8 mouse cellular contexts compared by ENCODE assay signal in the genomic region with DNA sequence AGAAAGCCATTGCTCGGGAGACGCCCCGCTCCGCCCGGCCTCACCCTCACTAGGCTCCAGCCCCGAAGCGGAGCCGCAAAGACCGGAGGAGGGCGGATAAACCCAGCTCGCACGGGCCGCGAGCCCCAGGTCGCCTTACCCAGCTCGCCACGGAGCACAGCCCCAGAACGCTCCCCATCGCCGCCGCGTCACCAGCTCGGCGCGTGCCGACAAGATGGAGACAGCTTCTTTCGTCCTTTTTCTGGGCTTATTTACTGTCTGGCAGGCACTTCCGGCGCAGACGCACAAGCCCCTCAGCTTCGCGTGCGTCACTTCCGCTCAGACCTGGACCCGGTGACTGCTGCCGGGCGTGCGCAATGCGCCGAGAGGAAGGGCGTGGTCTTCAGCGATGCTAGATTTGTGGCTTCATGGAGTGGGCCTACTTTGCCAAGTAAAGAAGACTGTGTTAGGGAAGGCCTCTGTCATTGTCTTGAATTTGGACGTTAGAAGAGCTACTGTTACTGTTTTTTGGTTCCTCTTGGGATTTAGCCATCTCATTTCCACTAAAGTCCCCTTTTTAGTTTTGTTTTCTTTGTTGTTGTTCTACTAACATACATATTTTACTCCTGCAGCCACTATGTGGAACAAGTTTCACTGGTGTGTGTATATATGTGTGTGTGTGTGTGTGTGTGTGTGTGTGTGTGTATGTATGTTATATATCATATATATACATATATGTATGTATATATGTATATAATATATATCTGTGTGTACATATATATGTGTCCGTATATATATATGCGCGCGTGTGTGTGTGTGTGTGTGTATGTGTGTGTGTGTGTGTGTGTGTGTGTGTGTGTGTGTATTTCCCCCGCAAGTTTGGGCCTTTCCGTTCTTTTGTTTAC. TPM values are rescaled to one million over a fixed set of nuclear protein-coding genes. Genes with fewer than 3 reads are reported as not detected.
A peak's percentile ranks its signal among the peaks of the same experiment; 100 is the strongest.
DNase-seq lines count a peak whose midpoint lies in the region; ATAC-seq and TF ChIP-seq lines count a peak whose summit lies in the region.

A gene (minus strand): TSS at position 313 of the 884 bp plus-strand sequence.

- H3K36me3 ChIP-seq in embryonic facial prominence, embryonic 13.5 days, result peaks cover 2% of the 10 kb centered on the region; the same call in 1 of the 2 replicates
- no peaks in the 10 kb centered on the region; the same call in 1 of the 2 replicates for H3K36me3 ChIP-seq in kidney, adult 2 months (ENCODE audit: control insufficient read depth, insufficient read depth, low read length)
- H3K36me3 ChIP-seq in limb, embryonic 12.5 days, result no peaks in the 10 kb centered on the region; the same call in 1 of the 2 replicates
- no peaks in the 10 kb centered on the region for H3K36me3 ChIP-seq in midbrain, embryonic 15.5 days (replicated peaks)
- peaks cover 1% of the 10 kb centered on the region; the same call in 1 of the 2 replicates for H3K36me3 ChIP-seq in spleen, adult 2 months (ENCODE audit: control insufficient read depth, insufficient read depth, low read length)

- ATAC-seq in embryonic facial prominence, embryonic 13.5 days (ENCODE audit: insufficient number of reproducible peaks, insufficient read depth, low FRiP score, low TSS enrichment, low read depth), result peak; percentile 98
- peak; percentile 98 for ATAC-seq in limb, embryonic 12.5 days (ENCODE audit: insufficient number of reproducible peaks, insufficient read depth, low FRiP score, low TSS enrichment, low read depth)
- ATAC-seq in midbrain, embryonic 15.5 days (replicated peaks), result peak; percentile 100

- WGBS in embryonic facial prominence, embryonic 13.5 days, result 12% methylated on average over 49 of the region's 49 CpGs
- 13% methylated on average over 49 of the region's 49 CpGs for WGBS in kidney, adult 2 months
- 12% methylated on average over 49 of the region's 49 CpGs for WGBS in limb, embryonic 12.5 days
- WGBS in midbrain, embryonic 15.5 days, result 12% methylated on average over 49 of the region's 49 CpGs
- WGBS in spleen, adult 2 months, result 12% methylated on average over 49 of the region's 49 CpGs

- 0 out of 2 replicates have a peak, but pooled peaks cover 4% of the 10 kb centered on the region for H3K27me3 ChIP-seq in embryonic facial prominence, embryonic 13.5 days
- H3K27me3 ChIP-seq in kidney, adult 2 months (replicated peaks; ENCODE audit: control insufficient read depth, insufficient read depth, low read length), result no peaks in the 10 kb centered on the region
- no peaks in the 10 kb centered on the region for H3K27me3 ChIP-seq in limb, embryonic 12.5 days
- no peaks in the 10 kb centered on the region for H3K27me3 ChIP-seq in midbrain, embryonic 15.5 days (replicated peaks)
- H3K27me3 ChIP-seq in spleen, adult 2 months (ENCODE audit: control insufficient read depth, insufficient read depth, low read length), result 0 out of 2 replicates have a peak, but pooled peaks cover 1% of the 10 kb centered on the region

- peak within 1 kb of the TSS; percentile 95 for H3K27ac ChIP-seq in embryonic facial prominence, embryonic 13.5 days
- H3K27ac ChIP-seq in kidney, adult 2 months (ENCODE audit: insufficient read depth, low read depth, low read length), result peak within 1 kb of the TSS; percentile 85
- peak within 1 kb of the TSS; percentile 93 for H3K27ac ChIP-seq in limb, embryonic 12.5 days
- peak within 1 kb of the TSS; percentile 98 for H3K27ac ChIP-seq in midbrain, embryonic 15.5 days
- H3K27ac ChIP-seq in spleen, adult 2 months (ENCODE audit: insufficient read depth, low read length), result peak within 1 kb of the TSS; percentile 97

- peak; percentile 95 for DNase-seq in 3134 (ENCODE audit: extremely low read depth, insufficient read length, low spot score)
- DNase-seq in adrenal gland, postnatal 36 days, result peak; percentile 94 to 95
- peak; percentile 95 to 97 for DNase-seq in heart, adult 18-20 months
- DNase-seq in kidney, adult 2 months, result peak; percentile 96
- peak; percentile 12 to 92 for DNase-seq in spleen, adult 2 months (ENCODE audit: low read depth in 1 of 2, low spot score in 2 of 2)

- TF ChIP-seq POLR2A in kidney, adult 2 months (IDR thresholded peaks at IDR 0.05; ENCODE audit: low read depth, low read length), result peak; percentile 92
- peak; percentile 89 for TF ChIP-seq POLR2A in spleen, adult 2 months (IDR thresholded peaks at IDR 0.05; ENCODE audit: low read depth, low read length)

- no peaks in the 10 kb centered on the region for H3K9me3 ChIP-seq in embryonic facial prominence, embryonic 13.5 days
- no peaks in the 10 kb centered on the region for H3K9me3 ChIP-seq in limb, embryonic 12.5 days
- no peaks in the 10 kb centered on the region for H3K9me3 ChIP-seq in midbrain, embryonic 15.5 days

- H3K9ac ChIP-seq in embryonic facial prominence, embryonic 13.5 days, result peak within 1 kb of the TSS; percentile 92
- H3K9ac ChIP-seq in limb, embryonic 12.5 days (replicated peaks), result peak within 1 kb of the TSS; percentile 92
- H3K9ac ChIP-seq in midbrain, embryonic 15.5 days, result peak within 1 kb of the TSS; percentile 97

- peaks cover 17% of the 10 kb centered on the region for H3K4me1 ChIP-seq in embryonic facial prominence, embryonic 13.5 days
- peaks cover 6% of the 10 kb centered on the region for H3K4me1 ChIP-seq in kidney, adult 2 months (ENCODE audit: control insufficient read depth, insufficient read depth, low read length)
- H3K4me1 ChIP-seq in limb, embryonic 12.5 days (replicated peaks), result peaks cover 16% of the 10 kb centered on the region
- peaks cover 32% of the 10 kb centered on the region for H3K4me1 ChIP-seq in midbrain, embryonic 15.5 days
- peaks cover 4% of the 10 kb centered on the region for H3K4me1 ChIP-seq in spleen, adult 2 months (ENCODE audit: control insufficient read depth, insufficient read depth, insufficient read length)

- peak within 1 kb of the TSS; percentile 69 for H3K4me2 ChIP-seq in embryonic facial prominence, embryonic 13.5 days
- H3K4me2 ChIP-seq in limb, embryonic 12.5 days, result peak within 1 kb of the TSS; percentile 66
- H3K4me2 ChIP-seq in midbrain, embryonic 15.5 days, result peak within 1 kb of the TSS; percentile 73

- peak within 1 kb of the TSS; percentile 89 for H3K4me3 ChIP-seq in embryonic facial prominence, embryonic 13.5 days
- peak within 1 kb of the TSS; percentile 96 for H3K4me3 ChIP-seq in kidney, adult 2 months (ENCODE audit: insufficient read depth, low read depth, low read length)
- H3K4me3 ChIP-seq in limb, embryonic 12.5 days (replicated peaks), result peak within 1 kb of the TSS; percentile 80
- H3K4me3 ChIP-seq in midbrain, embryonic 15.5 days, result peak within 1 kb of the TSS; percentile 78
- H3K4me3 ChIP-seq in spleen, adult 2 months (ENCODE audit: extremely low read depth, insufficient read depth, insufficient read length), result peak within 1 kb of the TSS; percentile 100

- no peak for TF ChIP-seq CTCF in kidney, adult 2 months (conservative IDR thresholded peaks at IDR 0.05; ENCODE audit: insufficient read depth, insufficient read length, low read depth, low read length)
- TF ChIP-seq CTCF in spleen, adult 2 months (IDR thresholded peaks at IDR 0.05; ENCODE audit: extremely low read depth, insufficient read depth, insufficient read length, insufficient replicate concordance), result no peak

RNA-seq across cellular contexts. Expression of the gene that starts here (rescaled TPM):
- total RNA-seq in adrenal gland, postnatal 36 days (2021), result 100 to 1,000 TPM; 308 to 387 TPM
- polyA plus RNA-seq in embryonic facial prominence, embryonic 13.5 days (2015; fragmentation: Nextera tagmentation; extraction: Ambion mirVana), result 159 and 172 TPM in 2 replicates
- total RNA-seq in heart, adult 18-20 months (2021), result 100 to 1,000 TPM; 282 to 302 TPM
- polyA plus RNA-seq in kidney, adult 2 months (2012; rRNA removed), result 61.0 and 76.6 TPM in 2 replicates
- polyA plus RNA-seq in limb, embryonic 12.5 days (2016; fragmentation: Nextera tagmentation; extraction: Ambion mirVana), result 153 and 168 TPM in 2 replicates
- 384 and 407 TPM in 2 replicates for polyA plus RNA-seq in midbrain, embryonic 15.5 days (2015; fragmentation: Nextera tagmentation; extraction: Ambion mirVana)
- 15.5 and 21.6 TPM in 2 replicates for polyA plus RNA-seq in spleen, adult 2 months (2012; rRNA removed)

Comparison
In these comparisons a context has a peak if more than half of its experiments do, and no peak if none do; other contexts are left out.
1. Peak in every context shown above with its lines: DNase-seq, ATAC-seq, H3K4me3 ChIP-seq and H3K27ac ChIP-seq.